Mouse (Mus musculus) Muller cell, postnatal 12 days (primary cell): ENCODE data around the gene Ier5.

ENCODE experiments used
- DNase-seq: peaks from one replicate; pipeline ENCODE4 v3.0.0-alpha.2; 2015; ENCODE audit errors: inconsistent ontology term

The Ier5 gene

DNA sequence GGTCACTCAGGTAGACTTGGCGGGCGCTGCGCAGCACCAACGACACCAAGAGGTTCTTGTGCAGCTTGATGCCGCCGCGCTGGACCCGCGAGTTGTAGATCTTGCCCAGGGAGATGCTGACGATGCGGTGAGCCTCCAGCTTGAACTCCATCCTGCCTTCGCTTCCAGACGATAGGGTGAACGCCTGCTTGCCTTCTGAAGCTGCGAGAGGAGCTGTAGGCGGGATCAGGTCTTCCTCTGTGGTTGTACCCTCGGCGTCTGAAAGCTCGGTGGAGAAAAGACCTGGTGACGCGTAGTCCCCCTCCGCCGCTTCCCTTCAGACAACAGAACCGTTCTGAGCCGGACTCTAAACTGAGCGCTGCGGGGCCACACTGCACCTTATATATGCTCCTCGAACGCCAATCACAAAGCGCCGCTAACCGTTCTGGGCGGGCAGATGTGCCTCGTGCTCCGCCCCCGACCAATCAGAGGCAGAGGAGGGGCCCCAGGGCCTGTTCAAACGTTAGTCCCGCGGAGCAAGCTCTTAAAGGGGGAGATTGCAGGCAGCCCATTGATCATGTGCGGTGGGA lies at the start of gene Ier5:
Gene Ier5 (minus strand): TSS at position 357 of the 569 bp plus-strand sequence.
- peak; percentile 98 for DNase-seq

DNA sequence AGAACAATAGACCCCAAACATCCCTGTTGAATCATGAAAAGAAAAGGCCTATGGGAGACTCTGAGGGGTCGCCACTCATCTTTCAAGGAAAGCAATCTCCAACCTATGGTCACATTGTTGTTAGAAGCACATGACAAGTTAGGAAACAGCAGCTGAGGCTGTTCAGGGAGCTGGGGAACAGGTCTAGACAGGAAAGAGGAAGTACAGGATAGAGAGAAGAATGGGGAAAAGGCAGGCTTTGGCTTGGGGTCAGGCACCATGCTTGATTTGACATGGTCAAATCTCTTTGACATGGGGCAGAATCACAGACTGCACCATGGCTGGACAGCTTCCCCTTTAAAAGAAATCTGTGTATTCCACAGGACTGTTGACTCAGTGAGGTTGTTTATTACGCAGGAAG lies 47.8 kb upstream of the Ier5 start:
- DNase-seq: no peak

DNA sequence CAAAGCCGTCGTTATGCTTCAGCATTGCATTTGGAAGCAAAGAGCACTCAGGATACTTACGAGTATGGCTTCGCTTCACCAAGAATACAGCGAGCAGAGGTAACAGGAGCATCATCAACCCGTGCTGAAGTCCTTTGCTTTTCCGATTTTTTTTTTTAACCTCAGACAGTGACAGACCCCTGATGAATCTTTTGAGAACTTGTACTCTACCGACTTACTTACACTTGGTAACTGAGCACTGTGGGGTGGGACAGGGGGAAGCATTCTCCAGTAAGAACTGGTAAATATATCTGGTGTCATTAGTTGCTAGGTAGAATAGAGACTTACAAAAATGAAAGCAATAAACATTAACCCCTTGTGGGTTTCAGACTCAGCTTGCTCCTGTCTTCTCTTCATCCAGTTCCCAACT lies 47.1 kb upstream of the Ier5 start, which contains the start of gene Mr1:
Gene Mr1 (minus strand): TSS at position 243 of the 409 bp plus-strand sequence.
- DNase-seq: peak; percentile 86

DNA sequence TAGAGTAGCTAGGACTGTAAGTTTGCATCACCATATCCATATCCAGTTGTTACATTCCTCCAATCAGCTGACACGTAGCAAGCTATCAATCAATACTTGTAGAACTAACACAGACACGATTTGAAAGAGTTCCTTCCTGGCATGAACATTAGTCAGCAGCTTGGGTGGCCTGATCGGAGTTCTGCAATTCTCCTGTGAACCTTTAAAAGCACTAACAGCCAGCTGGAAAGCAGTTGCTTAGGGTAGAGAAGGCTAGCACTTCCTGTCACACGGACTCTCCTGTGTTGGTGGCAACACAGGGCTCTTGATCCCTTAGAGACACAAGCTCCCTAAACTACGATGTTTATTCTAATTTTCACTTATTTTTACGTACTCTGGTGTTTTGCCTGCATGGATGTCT lies 46.2 kb upstream of the Ier5 start:
- DNase-seq: no peak

DNA sequence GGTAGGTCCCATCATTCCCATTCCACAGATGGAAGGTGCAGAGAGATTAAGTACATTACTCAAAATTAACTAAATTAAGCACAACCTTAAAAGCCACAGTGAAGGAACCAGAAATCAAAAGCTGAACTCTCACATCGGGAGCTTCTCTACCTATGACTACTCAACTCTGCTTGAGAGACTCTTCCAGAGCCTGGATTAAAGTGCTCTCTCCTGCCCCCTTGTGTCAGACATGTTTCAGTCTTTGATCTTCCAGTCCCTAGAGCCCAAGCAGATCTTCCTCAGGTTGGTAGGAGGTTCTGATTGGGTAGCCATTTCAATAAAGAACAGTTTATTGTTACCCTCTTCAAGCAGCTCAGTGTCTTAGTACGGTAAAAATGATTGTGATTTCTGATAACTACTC lies 40.6 kb upstream of the Ier5 start:
- no peak for DNase-seq

DNA sequence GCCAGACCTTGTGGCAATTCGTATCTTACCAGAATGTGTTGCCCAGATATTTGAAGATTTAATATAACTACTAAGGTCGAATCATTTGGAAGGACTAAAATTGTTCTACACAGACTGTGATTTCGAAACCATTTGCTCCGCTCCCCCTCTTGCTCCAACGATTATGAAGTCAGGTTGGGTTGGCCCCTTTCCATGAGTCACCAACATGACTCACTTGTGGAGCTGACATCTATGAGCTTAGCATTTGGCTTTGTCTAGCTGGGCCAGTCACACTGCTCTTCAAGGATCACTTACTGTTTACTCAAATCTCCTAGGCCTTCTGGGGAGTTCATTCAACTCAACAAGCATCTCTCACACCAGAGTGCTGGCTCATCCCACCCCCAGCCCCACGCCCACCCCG lies 39.4 kb upstream of the Ier5 start:
- peak; percentile 86 for DNase-seq

DNA sequence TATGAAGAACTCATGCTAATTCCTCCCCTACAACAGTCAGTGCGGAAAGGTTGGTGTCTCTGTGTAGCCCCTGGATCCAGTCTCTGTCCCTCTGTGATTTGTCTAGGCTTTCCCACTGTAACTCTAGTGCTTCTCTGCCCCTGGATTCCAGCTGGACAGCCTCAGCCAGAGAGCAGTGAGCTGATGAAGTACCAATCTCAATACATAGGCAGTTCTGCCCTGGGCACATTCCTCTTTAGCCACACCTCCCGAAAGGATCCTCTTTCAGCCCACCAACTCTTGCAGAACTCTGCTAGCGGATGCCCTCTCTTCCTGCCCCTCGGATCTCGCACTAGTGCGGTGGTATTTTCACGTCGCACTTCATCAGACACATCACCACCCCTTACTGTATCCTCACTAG lies 35.4 kb upstream of the Ier5 start:
- no peak for DNase-seq

DNA sequence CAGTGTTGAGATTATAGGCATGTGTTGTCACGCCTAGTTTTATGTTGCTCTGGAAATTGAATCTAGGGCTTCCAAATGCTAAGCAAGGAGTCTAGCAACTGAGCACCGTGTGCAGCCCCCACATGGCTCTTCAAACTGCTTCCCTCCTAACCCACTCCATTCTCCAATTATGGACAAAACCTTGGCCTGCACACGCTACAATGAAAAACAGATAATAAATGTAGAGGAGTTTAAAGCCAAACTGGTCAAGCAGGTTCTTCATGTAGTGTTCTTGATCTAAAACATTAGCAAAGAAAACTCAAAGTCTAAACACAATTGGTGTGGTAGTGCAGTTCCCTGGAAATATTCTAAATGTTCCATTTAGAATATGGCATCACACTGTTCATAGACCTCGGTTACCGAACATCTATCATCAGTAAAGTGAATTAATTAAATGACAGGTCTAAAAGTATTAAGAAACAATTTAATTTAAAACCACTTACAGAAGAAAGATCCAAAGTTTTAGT lies 28.0 kb upstream of the Ier5 start:
- DNase-seq: no peak

DNA sequence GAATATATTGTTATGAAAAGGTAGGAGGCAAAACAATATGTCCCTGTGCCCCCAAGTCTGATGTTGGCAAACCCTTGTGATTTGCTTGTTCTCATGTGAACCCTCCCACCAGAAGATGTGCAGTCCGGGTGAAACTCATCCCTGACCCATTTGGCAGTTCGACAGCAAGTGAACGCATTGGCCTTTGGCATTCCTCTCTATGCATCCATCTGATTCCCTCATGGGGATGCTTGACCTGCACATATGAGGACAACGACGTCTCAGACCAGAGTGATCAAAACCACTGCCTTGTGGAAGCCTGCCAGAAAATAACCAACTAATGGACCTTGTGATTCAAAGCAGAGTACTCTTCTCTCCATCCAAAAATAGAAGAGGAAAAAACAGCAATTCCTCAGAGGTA lies 27.3 kb upstream of the Ier5 start:
- DNase-seq: peak; percentile 25

DNA sequence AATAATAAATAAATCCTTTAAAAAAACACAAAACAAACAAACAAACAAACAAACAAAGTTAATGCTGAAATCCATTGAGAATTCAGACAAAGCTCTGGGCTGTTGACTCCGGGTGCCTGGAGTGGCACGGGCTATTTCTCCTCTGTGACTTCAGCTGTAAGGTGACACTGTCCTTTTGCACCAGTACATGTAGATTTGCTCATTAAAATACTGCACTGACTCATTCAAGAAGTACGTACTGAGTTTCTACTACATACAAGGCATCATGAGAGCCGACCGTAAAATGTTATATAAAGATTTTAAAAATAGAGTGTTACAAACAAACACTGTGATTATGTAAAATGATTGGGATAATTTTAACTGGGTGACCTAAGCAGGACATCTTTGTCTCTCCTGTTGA lies 25.0 kb upstream of the Ier5 start:
- DNase-seq: no peak

DNA sequence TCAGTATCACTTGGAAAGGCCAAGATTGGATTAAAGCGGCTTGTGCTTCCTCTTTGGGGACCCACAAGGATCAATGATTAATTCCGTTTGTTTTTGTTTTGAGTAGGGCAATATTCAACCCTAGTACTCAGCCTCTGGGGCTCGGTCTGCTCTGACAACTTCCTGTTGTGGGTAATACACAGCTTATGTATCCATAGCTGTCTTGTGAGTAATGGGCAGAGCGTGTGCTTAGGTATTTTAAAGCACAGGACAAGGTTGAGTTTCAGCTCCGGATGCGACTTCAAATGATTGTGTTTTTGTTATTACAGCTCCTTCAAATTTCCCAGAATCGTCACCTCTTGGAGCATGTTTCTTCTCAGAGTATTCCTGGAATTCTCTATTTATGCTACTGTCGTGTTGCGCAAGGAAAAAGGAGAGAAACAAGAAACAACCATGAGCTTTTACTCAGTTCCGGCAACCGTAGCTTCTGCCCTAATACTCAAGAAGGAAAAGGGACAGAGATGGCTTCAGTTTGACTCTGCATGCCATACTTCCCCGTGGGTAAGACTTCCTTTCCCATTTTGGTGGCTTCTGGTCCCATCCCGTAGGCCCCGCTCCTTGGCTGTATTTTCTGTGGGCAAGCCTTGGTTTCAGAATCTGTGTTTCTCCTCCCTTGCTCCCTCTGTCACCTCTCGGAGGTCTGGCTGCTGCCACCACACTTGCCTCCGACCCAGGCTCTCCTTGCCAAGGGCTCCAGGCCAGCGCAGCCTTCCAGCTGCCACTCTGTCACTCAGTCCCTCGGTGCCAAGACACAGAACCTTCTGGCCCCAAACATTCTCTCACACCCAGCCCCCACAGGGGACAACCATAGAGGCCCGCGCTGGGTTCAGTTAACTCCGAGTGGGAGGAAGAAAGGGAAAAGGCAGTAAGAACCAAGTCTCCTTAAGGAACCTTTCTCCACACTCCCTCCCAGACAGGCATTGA lies 22.8 kb upstream of the Ier5 start:
- peak; percentile 48 for DNase-seq

DNA sequence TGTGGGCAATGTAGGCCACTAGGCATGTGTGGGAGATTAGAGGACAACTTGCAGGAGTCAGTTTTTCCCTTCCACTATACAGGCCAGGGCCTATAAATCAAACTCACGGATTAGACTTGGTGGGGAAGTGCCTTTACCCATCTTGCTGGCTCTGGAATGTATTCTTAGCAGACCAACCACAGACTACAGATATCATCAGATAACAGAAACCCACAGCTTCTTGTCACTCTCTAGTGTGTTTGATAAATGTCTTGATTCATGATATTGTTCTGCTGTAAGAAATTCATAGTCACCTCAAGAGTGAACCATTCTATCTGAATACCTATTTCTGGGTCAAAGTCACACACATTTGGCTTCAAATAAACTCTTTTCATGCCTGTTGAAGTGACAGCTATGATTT lies 20.3 kb upstream of the Ier5 start:
- no peak for DNase-seq

DNA sequence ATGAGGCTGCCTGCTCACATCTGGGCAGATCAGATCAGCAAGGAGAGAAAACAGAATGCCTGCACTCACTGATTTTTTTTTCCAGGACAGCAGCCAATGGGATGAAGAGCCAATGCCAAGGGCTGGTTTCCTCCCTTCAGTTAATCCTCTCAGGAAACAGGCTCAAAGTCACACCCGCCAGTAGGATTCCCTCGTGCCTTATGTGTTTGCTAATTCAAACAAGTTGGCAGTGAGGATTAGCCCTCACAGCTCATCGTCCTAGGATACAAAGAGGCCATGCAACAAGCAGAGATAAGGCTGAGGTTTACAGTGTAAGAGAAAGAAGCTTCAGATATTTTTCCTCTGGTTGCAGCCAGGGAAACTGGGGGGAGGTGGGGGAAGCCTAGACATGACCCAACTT lies 14.5 kb upstream of the Ier5 start:
- no peak for DNase-seq

DNA sequence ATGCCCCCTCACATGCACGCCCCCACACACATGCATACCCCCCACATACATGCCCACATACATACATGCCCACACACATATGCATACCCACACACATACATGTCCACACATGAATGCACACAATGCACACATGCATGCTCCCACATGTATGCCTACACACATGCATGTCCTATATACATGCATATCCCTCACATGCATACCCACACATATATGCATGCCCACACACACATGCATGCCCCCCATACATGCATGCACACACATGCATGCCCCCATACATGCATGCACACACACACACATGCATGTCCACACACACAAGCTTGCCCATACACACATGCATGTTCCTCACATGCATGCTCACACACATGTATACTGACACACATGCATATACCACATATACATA lies 13.4 kb upstream of the Ier5 start:
- no peak for DNase-seq

DNA sequence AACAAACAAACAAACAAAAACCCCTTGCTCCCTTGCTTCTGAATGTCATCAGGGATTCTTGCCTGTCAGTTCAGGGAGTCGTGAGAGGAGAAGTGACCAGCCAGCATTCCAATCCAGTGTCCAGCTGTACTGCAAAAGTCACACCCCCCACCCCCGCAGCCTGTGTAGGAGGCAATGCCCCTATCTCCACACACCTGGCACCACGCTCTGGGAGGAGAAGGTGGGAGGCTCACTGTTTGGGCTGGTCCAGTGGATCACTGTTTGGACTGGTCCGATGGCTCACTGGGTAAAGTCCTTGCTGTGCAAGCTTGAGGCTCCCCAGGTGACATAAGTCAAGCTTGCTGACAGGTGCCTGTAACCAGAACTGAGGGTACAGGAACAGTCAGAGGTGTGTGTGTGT lies 12.7 kb upstream of the Ier5 start:
- DNase-seq: no peak

DNA sequence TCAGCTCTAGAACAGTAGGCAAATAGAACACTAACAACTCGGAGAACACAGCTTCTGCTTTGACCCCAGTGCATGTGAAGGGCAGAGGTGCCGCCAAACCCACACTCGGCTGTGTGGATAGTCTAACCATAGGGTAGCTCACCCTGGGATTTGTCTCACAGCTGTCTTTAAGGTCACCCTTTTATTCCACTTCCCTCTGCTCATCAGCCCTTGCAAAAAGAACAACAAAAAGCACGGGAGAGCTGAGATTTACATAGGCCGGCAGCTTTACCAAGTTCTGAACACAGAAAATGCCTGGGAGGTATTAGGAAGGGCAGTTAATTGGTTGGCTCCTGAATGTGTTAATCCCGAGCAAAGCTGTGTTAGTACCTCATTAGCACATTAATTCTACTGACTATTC lies 12.1 kb upstream of the Ier5 start:
- DNase-seq: no peak

DNA sequence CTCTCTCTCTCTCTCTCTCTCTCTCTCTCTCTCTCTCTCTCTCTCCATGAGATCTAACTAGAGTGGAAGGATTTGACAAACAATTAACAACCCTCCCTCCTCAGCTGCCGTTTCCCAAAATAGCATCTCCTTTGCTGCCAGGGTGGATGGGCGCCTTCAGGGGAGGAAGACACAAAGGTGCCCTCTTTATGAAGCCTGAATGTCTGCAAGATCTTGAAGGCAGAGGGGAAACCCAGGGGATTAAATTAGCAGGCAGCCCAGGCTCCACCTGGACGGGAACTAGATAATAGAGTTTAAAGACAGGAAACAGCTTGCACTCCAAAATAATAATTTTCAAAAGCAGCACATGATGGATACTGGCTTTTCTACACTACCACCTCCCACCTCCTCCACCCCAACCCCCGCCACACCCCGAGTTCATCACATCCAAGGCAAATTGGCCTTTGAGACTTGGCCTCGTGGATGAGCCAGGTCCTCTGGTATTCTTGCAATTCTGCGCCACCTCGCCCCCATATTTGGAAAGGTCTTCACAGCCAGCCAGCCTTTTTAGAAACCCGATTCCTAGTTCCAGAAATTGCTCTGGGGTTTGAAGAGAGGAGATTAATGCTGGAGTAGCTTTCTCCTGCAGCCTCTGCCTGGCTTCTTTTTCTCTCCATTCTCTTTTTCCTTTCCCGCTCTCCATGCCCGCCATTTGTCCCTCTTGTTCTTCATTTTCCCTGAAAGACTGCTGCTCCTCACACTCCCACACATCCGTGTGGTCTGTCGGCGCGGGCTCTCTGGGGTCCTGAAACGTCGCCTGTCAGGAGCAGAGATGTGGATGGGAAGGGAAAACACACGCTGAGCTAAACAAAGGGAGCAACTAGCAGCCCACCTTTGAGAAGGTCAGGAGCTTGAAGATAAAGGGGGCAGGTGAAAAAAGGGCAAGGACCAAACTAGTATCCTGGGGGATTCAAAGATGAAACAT lies 10.2 kb upstream of the Ier5 start:
- DNase-seq: peak; percentile 80

DNA sequence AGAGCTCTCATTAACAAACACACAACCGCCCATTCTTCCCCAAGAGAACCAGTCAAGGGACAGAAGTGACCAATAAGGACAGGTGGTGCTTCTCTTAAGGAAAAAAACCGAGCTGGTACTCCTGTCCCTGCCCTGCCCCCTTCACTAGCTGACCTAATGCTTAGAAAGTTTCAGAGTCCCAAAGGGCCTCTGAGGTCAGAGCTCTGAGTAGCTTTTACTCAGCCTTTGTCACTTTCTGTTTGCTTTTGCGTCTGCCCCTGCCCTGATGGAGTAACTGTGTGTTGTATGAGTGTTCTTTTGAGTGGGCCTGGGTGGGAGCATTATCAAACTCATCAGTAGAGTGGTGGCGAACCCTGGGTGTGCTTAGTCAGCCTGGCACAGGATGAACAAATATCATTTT lies 9.0 kb upstream of the Ier5 start:
- DNase-seq: peak; percentile 43

DNA sequence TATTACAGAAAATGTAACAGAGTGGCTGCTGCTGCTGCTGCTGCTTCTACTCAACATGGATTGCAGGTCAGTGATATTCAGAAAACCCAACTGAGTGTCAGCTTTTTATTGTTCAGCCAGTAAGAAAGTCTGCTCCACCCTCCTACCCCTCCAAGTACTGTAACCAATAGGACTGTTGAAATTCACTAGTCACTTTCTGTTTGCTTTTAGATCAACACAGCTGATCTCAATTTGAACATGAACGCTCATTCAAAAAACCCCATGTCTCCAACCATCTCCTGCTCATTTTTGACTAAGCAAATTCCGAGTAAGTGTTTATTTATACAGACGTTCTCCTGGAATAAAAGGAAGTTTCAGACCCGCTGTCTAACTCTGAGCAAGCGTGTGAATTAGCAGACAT lies 8.4 kb upstream of the Ier5 start:
- DNase-seq: no peak

DNA sequence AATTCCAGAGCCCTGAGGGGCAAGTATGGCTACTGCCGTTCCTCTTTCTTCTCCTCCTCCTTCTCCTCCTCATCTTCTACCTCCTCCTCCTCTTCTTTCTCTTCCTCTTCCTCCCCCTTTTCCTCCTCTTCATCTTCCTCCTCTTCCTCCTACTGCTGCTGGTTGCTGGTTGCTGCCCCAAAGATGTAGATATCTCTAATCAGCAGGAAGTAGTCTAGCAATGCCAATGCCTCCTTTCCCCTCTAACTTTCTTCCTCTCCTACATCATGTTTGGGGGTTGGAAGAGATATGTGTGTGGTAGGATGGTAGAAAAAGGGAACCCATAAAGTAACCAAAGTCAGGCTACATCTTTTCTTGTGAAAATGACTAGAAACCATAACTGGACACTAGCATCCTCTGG lies 6.9 kb upstream of the Ier5 start:
- DNase-seq: no peak

DNA sequence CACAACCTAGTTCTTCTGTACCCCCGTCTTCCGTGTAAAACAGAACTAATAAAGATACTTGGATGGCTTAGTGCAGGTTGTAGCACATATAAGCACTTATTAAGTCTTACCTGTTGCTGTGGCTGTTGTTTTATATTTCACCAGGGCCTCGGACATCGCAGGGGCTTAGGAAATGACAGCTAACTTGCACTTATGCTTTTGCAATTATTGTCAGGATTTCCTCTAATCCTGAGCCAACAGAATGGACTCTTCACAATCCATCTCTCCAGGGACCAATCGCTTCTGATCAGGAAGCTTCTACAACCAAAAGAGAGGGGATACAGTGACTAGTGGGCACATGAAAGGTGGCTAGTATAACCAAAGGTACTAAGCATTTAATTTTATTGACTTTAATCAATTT lies 4.6 kb upstream of the Ier5 start:
- DNase-seq: no peak

DNA sequence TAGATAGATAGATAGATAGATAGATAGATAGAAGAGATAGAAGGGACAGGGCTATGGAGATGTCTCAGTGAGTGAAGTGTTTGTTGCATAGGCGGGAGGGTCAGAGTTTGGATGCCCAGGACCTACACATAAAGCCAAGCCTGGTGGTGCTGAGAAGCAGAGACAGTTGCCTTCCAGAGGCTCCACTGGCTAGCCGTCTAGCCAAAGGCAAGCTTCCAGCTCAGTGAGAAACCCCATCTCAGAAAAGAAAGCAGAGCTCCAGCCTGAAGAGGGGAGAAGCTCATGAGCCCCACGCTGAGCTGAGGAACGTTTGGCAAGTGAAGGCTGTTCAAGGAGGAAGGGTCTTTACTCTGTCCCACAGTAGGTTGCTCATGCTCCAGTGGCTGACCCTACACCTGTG lies 3.2 kb upstream of the Ier5 start:
- no peak for DNase-seq
